Mouse (Mus musculus) CD8-positive naive resting alpha-beta T cell, adult 2 months (primary cell): ENCODE data around the gene Gm39115.

Experiments used
- DNase-seq, 2 experiments: peaks; one replicate each; pipeline ENCODE4 v3.0.0; 2022; ENCODE audit warnings: low read depth in 2 of 2, low spot score in 2 of 2

Gene Gm39115

DNA sequence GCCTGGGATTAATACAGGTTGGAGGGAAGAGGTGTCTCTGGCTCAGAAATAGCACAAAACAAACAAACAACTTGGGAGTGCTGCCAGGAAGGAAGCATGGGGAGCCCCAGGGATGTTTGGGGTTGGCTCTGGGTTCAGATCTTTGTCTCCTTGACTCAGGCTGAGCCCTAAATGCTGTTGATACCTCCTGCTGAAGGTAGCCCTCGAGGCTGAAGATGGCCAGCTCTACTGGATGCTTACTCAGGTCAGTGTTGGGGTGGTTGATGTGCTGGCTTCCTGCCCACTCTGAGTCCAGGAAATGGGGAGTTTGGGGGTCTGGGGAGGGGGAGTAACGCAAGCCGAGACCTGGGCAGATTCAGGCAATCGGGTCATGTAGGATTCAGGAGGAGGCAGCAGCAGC is 39.1 kb downstream of the Gm39115 start:
- DNase-seq, result no peak

DNA sequence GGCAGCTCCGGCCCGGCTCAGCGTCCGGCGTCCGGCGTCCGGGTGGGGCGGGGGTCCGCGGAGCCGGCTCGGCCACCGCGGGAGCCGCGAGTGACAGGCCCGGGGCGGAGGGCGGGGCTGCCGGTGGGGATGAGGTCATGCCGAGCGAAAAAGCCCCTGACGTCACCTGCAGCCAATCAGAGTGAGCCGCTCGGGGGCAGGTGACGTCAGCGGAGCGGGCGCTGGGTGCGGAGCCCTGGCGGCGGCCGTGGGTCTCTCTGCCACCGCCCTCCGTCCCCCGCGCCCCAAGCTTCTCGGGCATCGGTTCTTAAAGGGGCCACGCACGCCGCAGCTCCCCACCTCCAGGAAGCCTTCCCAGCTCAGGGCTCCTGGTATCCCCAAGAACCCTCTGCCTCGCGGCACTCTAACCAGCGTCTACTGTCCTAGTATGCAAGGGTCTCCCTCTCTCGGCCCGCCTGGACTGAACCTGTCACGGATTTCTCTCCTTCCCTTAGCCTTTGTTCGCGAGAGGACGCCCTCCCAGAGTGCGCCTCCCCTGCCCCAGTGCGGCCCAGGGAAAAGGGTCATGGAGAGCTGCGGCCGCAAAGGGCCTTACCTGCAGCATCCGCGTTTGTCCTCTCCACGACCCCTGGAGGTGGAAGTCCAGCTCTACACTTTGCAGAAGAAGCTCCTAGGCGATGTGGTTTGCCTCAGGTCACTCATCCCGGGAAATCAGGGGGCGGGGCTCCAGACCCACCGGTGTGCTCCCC is 40.5 kb downstream of the Gm39115 start, which contains the start of gene Dusp8:
Gene Dusp8, minus strand, starts transcription at position 661 of the 749 bp plus-strand sequence.
- peak; percentile 72 to 75 for DNase-seq

DNA sequence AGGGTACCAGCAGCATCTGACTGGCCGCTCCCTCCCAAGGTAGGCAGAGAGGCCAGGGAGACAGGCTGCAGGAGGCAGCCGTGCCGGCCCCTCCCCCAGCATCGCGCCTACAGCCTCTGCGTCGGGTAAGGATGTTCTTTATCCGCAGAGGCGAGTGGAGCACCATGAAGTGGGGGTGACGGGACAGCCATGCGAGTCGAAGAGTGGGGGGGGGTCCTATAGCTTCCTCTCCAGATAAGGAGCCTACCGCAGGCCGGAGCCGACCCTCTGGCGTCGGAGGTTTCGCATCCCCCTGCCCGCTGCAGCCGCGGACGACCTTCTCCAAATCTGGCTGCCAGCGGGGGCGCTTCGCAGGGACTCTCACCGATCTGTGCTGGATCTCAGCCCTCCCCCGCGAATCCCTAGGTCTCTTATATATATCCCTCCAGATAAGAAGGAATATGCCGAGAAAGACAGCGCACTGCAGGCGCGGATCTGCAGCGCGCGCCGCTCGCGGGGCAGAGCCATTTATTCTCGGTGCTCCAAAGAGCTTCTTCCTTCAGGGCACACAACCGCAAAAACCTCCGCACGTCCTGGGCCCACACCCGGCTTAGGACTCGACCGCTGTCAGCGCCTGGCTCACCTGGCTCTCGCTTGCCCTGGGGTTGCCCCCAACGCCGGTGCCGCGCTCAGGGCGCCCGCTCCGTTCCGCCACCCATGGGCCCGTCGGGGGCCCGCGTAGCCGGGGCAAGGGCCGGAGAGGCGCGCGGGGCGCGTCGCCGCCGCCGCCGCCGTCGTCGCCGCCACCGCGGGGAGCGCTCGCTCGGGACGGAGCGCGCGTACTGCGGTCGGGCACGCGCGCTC is 41.3 kb downstream of the Gm39115 start:
- peak in 1 of 2 experiments; percentile 31 for DNase-seq

DNA sequence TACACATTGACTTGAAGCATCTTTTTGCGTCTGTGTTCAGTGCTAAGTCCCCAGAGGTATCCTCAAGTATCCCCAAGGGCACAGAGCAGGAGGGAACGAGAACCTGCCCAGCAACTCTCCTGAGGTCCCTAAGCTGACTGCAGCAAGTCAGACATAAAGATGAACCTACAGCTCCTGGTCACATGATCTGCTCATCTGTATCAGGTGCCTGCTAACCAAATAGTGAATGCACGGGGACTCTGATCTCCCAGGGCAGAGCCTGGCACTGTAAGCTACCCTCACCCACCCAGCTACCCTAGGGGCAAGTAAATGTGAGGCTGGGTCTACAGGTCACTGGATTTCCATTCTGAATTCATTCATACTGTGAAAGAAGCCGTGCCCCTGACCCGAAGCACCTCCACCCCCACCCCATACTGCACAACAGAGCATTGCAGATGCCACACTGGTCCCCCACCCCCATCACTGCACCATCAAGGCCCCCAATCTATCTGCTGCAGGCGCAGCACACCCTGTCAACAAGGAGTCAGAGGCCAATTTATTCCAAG is 42.1 kb downstream of the Gm39115 start:
- DNase-seq, result no peak

DNA sequence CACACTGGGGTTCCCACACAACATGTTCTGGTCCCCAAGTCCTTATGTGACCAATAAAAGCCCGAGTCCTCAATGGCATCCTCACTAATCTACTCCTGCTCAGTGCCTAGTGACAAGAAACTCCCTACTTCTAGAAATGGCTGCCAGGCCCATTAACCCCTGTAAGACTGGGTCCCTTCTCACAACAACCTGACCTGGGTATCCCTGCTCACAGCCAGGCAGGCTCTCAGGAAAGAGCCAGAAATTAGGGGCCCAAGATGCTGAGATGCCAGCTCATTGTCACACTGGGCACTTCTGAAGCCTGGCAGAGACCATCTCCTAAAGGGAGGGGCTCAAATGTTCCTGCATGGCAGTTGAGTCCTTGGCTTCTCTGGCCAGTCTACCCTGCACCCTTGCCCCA is 42.8 kb downstream of the Gm39115 start:
- no peak for DNase-seq

DNA sequence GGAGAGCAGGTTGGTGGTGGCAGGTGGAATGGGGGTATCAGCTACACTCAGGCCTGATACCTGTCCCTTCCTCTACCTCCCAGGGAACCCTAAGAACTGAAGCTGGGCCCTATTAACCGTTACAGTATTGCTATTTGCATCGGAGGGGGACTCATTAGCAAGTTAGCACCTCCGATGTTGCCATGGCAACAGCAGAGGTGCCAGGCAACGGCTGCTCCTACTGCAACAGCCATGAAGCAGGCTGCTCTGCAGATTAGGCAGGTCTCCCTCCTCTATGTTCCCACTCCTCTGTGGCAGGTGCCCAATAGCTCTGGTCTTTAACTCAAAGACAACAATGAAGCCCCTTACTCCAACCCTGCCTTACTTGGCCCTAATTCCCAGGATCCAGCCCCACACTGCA is 44.0 kb downstream of the Gm39115 start:
- DNase-seq, result no peak

DNA sequence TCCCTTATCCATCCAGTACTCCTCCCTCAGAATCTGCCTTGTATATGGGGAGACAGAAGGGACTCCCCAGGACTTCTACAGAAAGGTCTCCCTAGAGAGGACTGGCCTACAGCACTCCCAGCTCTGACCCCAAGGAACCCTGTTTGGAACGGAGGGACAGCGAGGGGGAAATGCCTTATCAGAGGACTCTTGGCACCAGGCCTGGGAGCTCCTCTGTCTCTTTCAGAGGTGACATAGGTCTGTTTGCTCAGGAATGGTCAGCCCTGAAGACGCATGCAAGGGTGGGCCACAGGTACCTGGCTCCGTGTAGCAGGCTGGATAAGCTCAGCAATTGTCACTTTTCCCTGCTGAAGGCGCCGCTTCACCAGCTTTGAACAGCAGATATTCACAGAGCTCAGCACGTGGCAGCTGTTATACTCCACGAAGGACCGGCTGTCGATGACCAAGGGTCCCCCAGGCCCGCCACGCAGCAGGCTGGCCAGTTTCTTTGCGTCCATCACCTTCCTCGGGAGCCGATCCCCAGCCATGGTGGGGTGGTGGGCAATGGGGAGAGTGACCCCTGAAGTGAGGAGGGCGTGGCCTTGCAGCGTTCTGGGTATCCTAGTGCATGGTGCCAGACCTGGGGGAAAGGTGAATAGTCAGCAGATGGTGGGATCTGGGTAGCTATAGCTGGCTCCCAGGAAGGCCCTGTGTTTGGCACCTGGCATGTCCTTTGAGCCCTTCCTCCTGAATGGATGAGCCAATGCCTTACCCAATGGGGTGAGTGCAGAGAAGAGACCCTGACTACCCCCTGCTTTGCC is 46.0 kb downstream of the Gm39115 start:
- no peak for DNase-seq

DNA sequence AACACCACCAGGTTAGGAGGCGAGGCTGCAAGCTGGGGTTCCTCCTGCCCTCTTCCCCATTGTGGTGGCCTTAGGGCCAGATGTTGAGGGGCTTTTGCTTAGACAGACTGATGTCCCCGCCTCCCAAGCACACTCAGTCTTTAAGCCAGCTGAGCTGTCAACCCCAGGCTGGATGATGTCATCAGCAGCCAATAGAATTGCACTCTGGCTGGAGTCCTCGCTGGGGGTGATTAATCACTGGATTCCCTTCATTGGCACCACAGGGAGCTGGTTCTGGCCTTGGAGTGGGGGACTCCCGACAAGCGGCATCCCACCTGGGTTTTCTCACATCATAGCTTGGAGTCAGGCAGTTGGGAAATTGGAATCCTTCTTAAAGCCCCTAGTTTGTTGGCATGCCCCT is 46.9 kb downstream of the Gm39115 start:
- no peak for DNase-seq

DNA sequence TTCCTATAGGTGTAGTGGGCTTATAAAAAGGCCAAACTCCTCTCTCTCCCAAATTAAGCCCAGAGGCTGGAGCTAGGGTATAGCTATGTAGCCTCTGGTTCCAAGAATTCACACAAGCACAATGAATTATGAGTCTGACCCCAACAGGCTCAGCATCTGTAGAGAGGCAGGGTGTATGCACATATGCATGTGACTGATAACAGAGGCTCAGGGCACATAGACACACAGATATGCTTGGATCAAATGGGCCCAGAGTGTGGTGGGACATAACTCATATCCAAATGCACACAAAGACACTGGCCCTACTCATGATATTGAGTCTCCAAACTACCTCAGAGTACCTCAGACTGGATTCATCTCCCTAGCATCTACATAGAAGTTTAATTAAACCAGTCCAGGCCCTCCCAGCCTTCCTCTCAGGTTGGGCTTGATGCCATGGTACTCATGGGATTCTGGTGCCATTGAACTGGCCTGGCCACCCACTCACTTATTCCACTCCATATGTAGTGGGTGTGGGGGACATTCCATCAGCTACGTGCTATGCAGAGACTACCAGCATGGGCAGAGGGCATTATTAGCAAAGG is 48.7 kb downstream of the Gm39115 start:
- DNase-seq, result no peak

DNA sequence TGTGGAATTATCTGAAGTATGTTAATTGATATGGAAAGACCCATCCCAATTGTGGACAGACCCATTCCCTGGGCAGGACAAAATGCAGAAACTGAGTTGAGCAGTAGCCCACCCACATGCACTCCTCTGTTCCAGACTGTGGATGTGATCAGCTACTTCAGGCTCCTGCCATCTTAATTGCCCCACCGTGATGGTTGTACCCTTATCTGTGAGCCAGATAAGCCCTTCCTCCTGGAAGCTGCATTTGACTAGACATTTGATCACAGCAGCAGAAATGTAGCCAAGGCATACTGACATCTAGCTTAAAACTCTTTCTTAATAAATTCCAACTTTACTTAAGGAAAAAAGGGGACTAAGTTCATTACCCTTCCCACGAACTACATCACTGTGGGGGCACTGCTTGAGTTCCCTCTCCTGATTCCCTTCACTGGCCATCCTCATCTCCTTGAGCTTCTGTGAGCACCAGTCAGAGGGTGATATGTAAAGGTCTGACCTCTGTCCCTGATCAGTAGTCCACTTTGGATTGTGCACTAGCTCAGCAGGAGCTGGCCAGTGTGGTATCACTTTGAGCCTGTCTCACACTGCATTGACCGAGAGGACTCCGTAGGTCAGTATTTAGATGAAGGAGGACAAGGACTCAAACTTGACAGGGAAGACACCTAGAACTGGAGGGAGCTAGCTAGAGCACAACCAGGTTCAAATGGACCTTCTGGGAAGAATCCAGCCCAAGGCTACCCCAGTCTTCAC is 49.5 kb downstream of the Gm39115 start:
- no peak for DNase-seq
